16 mouse cellular contexts compared by ENCODE assay signal in the genomic region with DNA sequence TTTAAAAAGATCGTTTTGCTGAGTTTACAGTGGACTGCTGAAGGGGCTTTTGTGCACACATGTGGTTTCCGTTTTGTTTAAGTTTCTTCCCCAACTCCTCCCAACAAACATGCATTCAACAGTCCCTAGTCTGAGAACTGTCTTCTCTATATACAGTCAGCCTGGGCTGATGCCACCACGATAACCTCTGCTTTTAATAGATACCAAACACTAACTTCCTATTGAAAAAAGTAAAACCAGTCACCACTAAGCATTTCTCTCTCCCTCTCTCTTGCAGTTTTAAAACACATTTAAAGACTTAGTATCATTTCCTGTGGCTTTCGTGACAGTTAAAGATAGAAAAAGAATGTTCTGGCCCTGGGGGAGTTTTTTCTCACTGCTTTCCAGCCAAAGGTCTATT. TPM values are rescaled to one million over a fixed set of nuclear protein-coding genes. Genes with fewer than 3 reads are reported as not detected.
DNase-seq lines count a peak whose midpoint lies in the region; ATAC-seq and TF ChIP-seq lines count a peak whose summit lies in the region.
"Had no signal": no experiment of that assay in that cellular context is flagged by ENCODE, and none has a peak within 500 bp of the region (broad histone marks: within the 10 kb centered on the region; RNA-seq: fewer than 3 reads in every experiment).

No protein-coding gene starts in this region.

- peak overlapping the region; percentile 20; the same call in 1 of the 2 replicates for H3K27ac ChIP-seq in lung, embryonic 14.5 days (ENCODE audit: low read depth)
- H3K27ac ChIP-seq: forebrain, embryonic 12.5 days; limb, embryonic 15.5 days; macrophage; neural tube, embryonic 12.5 days had no signal

- no peak overlapping the region for H3K4me3 ChIP-seq in lung, embryonic 14.5 days (ENCODE audit: low read depth, low read length)
- H3K4me3 ChIP-seq: forebrain, embryonic 12.5 days; limb, embryonic 15.5 days; neural tube, embryonic 12.5 days; stomach, embryonic 15.5 days had no signal

- no peaks in the 10 kb centered on the region for H3K4me1 ChIP-seq in lung, embryonic 14.5 days (ENCODE audit: insufficient read depth)
- H3K4me1 ChIP-seq: forebrain, embryonic 12.5 days; limb, embryonic 15.5 days; neural tube, embryonic 12.5 days; stomach, embryonic 15.5 days had no signal

- 34% methylated on average over 4 of the region's 4 CpGs for WGBS in lung, embryonic 14.5 days

- H3K36me3 ChIP-seq in lung, embryonic 14.5 days (ENCODE audit: insufficient read depth): no peaks in the 10 kb centered on the region
- H3K36me3 ChIP-seq: forebrain, embryonic 12.5 days; limb, embryonic 15.5 days; neural tube, embryonic 12.5 days; stomach, embryonic 15.5 days had no signal

- no peak overlapping the region for H3K4me2 ChIP-seq in lung, embryonic 14.5 days
- H3K4me2 ChIP-seq: forebrain, embryonic 12.5 days; limb, embryonic 15.5 days; neural tube, embryonic 12.5 days; stomach, embryonic 15.5 days had no signal

- H3K9me3 ChIP-seq in lung, embryonic 14.5 days (ENCODE audit: low read depth, low read length): no peaks in the 10 kb centered on the region
- H3K9me3 ChIP-seq: forebrain, embryonic 12.5 days; limb, embryonic 15.5 days; neural tube, embryonic 12.5 days; stomach, embryonic 15.5 days had no signal

- H3K9ac ChIP-seq in lung, embryonic 14.5 days: no peak overlapping the region
- H3K9ac ChIP-seq: forebrain, embryonic 12.5 days; limb, embryonic 15.5 days; neural tube, embryonic 12.5 days; stomach, embryonic 15.5 days had no signal

- DNase-seq in lung, embryonic 14.5 days: peak; percentile 5
- DNase-seq in lung, postnatal 14 days: no peak
- DNase-seq in MEL-GATA-1-ER (ENCODE audit: extremely low read depth, low read depth): peak; percentile 26
- DNase-seq in adipocyte (ENCODE audit: low spot score): no peak
- DNase-seq in left cerebral cortex, adult 8-10 months (ENCODE audit: low spot score in 2 of 2): no peak
- DNase-seq in cerebellum, postnatal 14 days: no peak
- DNase-seq: adrenal gland, postnatal 10 days; cerebellum, adult 18-20 months; kidney, postnatal 10 days; lung, adult 18-20 months had no signal

- no peak for ATAC-seq in lung, embryonic 14.5 days (ENCODE audit: insufficient read depth)
- ATAC-seq in megakaryocyte, adult 5-6 weeks (ENCODE audit: poor library complexity, severe bottlenecking): peak; percentile 35; the same call in 1 of the 2 replicates

- no peak for TF ChIP-seq CTCF in lung, embryonic 14.5 days (IDR thresholded peaks at IDR 0.05; ENCODE audit: low read depth)

- H3K27me3 ChIP-seq in lung, embryonic 14.5 days (ENCODE audit: insufficient read depth, low read length): no peaks in the 10 kb centered on the region
- H3K27me3 ChIP-seq: forebrain, embryonic 12.5 days; limb, embryonic 15.5 days; neural tube, embryonic 12.5 days; stomach, embryonic 15.5 days had no signal

RNA-seq across cellular contexts. Expression of gene Arap2, which starts 50.5 kb away (rescaled TPM):
- 6.6 and 7.0 TPM in 2 replicates for polyA plus RNA-seq in lung, embryonic 14.5 days (2014; fragmentation: Nextera tagmentation; extraction: Ambion mirVana)
- 6.8 and 11.0 TPM in 2 replicates for total RNA-seq in megakaryocyte, adult 5-6 weeks (2015)
- total RNA-seq in megakaryocyte, adult 5-6 weeks (2017): 7.7 and 10.0 TPM in 2 replicates
- 10 to 100 TPM; 71.7 to 79.5 (median 77.5) TPM for total RNA-seq in left cerebral cortex, adult 8-10 months (2022)

Comparison
In these comparisons a context has a peak if more than half of its experiments do, and no peak if none do; other contexts are left out.
1. DNase-seq: peak in lung, embryonic 14.5 days (single experiment) and MEL-GATA-1-ER (single experiment); none in lung, postnatal 14 days (single experiment), adipocyte (single experiment), left cerebral cortex, adult 8-10 months (0 of 2) and cerebellum, postnatal 14 days (0 of 2).
2. RNA of gene Arap2, which starts 50.5 kb away (total RNA-seq): 71.7 to 79.5 TPM in left cerebral cortex, adult 8-10 months; 6.8 to 11.0 TPM in megakaryocyte, adult 5-6 weeks; every median in the first group is over 4 times any median in the second.